Mouse (Mus musculus) 3134 (cell line): ENCODE data around the gene Wdfy1.

ENCODE experiments used
- DNase-seq: peaks from one replicate; pipeline ENCODE4 v3.0.0-alpha.2; 2011; ENCODE audit warnings: low spot score; ENCODE audit not compliant: insufficient read length; ENCODE audit errors: extremely low read depth

Gene Wdfy1

DNA sequence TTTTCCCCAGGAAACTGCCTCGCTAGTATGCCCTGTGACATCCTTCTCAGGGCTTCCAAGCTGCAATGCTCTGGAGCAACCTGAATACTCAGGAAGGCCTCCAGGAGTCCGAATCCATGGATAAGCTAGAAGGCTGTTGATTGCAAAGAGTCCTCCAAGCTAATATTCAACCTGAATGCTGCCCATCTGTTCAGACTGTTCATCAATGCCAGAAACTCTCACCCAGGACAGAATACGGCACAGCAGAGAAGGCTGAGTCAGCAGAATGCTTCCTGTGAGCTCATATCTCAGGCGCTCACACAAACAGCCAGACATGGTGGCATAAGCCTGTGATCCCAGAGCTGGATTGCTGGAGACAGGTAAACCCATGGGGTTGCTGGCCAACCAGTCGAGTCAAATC is 62.9 kb downstream of the Wdfy1 start:
- DNase-seq, result no peak

DNA sequence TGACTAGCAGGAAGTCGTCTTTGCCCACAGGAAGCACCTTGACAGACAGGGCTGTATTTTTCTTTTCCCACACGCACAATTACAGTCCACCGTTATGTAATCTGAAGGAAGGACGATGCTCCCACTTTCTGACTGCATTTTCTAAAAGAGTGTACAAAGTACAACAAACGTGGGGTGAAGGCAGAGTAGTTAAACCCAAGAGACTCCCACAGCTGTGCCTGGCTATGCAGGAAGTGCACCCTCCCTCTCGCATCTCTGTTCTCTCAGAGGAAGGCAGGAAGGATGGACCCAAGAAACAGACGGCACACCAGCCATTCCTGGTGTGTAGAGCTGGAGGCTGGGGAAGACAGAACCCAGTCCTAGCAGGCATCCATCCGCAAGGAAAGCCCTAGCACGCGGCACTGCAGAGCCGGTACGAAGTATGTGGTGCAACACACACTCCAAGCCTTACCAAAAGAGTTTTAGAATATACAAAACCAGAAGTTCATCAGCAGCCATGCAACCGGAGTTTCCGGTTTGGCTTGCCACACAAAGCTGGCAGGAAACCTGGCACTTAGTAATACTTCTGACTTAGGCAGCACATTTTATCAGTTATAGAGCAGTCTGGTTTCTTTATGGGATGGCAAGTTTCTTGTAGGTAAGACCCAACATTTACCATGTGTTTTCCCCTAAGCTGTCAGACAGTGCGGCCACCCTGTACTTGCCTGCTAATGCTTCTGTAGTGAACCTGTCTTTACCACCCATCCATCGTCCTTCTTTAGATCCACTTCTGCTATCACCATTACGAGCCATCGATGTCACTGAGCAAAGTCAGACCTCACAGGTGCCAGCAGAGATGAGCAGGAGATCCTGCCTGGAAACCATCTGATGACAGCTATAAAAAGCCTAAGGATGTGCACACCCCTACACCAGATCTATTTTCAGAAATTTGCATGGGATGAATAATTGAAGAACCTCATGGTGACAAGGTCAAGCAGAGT is 64.5 kb downstream of the Wdfy1 start:
- DNase-seq, result no peak

DNA sequence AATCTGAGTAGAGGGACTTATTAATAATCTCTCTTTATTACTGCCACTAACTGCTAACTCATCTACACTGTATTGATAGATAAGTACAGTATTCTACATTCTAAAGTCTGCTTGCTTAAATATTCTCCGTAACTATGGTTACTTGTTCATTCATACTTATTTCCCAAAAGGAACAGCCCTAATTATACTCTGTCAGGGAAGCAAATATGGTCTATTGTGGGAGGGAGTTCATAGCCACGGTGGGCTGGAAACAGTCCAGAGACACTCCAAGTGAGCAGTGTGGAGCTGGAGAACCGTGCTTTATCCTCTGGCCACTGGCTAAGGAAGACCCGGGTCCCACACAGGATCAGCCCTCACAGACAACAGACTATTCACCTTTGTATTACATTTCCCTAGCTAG is 65.3 kb downstream of the Wdfy1 start:
- no peak for DNase-seq

DNA sequence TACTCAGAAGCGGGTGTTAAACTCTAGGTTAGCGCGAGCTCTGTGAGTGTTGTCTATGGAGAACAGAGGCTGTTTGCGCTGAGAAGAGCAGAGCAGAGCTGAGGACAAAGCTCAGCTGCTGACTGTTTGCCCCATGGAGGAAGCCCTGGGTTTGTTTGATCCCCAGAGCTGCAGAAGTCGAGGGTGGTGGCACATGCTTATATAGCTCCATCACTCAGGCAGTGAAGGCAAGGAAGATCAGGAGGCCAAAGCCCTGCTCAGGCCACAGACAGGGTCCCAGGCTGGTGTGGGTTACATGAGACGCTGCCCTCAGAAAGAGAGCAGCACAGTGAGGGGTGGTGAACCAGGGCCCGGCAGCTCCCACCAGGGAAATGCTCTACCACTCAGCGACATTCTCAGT is 65.7 kb downstream of the Wdfy1 start:
- no peak for DNase-seq

DNA sequence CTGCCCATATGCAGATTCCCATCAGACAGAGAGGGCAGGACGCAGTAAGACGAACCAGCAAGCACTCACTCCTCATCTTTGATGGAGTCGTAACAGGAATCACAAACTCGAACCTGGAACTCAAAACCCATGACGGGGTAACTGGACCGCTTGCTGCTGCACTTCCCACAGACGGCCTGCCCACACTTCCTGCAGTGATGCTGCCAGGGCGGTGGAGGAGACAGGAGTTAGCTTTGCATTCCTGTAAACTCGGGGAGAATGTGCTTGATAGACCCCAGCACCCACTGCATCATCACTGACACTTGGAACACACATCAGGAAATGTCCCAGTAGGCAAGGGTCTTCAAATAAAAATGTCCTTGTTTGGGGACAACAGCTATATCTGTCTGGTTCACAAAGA is 68.6 kb downstream of the Wdfy1 start:
- no peak for DNase-seq

DNA sequence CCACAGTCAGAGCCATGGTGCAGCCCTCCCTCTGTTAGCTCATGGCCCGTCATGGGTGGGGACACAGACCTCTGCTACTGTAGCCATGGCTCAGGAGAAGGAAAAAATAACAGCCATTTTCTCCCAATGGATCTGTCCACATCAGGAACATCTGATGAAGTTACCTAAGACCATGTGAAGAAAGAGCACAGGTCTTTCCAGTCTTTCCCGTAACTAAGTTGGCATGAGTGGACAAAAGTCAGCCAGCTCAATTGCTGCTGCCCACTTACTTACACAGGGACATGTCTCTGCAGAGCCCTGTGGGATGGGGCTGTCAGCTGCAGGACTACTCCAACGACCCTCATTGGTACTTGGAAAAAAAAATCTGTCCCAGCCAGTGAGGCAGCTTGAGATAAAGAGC is 69.2 kb downstream of the Wdfy1 start:
- DNase-seq, result no peak

DNA sequence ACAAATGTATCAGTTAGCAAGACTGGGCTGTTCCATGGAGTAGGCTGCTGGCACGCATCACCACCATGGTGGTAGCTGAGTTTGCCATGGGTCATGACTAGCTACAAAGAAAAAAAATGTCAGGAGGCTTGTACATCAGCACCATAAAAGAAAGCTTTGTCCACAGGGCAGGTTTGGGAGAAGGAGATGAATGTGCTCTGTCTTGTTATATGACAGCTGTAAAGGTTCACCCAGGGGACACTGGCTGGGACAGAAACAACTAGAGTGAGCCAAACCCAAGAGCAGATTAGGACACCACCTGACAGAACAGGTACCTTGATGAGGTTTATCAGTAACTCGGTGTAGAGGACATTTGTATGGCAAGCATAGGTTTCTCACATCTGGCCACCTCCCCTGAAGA is 71.3 kb downstream of the Wdfy1 start:
- no peak for DNase-seq

DNA sequence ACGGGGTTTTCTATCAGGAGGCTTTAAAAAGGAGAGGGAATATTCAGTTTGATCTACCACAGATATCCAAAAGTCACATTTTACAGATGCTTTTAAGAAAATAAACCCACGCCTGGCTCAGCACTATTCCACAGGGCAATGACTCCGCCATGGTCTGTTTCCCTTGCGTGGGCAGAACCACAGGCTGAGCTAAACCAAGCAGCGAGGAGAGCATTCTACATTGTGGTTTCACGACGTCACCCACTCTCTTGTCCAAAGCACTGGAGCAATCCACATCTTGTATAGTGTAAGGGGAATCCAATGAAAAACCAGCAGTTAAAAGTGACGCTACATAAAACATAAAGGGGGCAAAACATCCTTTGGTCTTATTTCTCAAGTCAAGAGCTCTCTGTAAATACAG is 72.4 kb downstream of the Wdfy1 start:
- no peak for DNase-seq

DNA sequence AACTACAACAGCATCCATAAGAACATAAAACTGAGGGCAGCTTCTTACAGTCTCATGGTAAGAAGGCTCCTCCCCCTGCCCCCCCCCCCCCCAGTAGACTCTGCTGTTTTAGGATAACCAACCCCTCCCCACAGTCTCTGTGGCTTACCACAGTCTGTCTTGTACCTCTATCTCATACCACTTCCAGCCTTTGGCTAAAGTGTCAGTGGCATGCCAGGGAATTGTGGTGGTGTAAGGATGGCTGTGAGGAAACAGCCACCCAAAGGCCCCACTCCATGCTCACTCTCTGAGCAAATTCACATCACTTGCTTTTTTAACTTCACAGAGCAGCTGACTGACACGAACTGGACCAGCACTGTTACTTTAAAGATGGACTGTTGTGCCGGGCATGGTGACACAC is 77.4 kb downstream of the Wdfy1 start:
- DNase-seq, result peak; percentile 31

DNA sequence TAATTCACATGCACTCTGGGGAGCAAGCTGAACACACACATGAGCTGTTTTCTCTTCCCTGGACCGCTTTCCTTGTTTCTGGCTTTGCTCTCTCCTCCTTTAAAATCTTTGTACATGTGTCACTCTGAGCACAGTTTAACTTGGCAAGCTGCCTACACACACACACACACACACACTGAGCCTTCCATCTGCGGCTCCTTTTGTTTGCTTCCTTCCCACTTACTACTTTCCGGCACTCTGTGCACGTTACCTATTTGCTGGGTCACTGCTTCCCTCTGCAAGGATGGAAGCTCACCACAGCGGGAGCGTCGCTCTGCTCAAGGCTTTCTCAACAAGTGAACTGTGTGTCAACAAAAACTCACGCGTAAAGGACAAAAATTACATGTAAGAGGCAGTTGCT is 78.6 kb downstream of the Wdfy1 start:
- DNase-seq, result peak; percentile 65

DNA sequence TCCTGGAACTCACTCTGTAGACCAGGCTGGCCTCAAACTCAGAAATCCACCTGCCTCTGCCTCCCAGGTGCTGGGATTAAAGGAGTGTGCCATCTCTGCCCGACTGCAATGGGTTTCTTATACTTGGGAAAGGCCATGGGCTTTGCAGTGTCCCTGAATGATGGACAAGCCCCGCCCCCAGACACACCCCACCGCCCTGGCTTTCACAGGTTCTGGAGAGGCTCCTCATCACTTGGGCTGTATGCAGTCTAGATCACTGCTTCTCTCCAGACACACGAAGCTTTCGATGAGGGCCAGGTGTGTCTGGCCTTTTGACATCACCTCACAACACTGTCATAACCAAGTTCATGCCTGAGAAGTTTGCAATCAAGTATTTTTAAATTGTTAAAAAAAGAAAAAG is 79.0 kb downstream of the Wdfy1 start:
- DNase-seq, result no peak

DNA sequence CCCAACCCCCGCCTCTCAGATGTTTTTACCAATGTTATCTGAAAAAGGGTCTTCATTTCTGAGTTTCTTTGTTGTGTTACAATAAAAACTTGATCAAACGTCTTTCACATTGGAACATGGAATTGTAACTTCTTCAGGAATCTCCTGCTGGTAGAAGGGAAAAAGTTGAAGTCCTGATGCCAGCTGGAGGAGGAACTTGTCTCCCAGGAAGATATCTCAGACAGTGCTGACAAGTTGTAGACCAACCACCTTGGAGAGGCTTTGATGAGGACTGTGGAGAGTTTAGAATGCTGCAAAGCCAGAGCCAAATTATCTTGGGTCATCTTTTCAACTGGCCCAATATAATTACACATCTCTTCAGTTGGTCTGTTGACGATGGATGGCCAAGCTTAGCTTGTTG is 83.5 kb downstream of the Wdfy1 start:
- no peak for DNase-seq

DNA sequence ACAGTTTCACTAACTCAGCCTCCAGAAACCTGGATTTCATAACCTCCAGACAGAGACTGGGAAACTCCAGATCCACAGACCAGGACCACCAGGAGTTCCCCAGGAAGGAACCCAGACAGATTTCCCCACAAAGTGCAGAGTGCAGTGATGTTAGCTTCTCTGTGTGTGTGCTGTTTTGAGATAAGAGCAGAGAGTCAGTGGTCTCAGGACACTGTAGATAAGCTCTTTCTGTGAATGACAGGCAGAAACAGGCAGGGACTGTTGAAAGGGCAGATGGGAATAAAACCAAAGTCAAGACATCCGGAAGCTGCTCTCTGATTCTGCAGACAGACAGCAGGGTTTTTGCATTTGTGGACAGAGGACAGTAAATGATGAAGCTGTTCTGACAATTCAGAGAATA is 88.7 kb downstream of the Wdfy1 start:
- DNase-seq, result no peak

DNA sequence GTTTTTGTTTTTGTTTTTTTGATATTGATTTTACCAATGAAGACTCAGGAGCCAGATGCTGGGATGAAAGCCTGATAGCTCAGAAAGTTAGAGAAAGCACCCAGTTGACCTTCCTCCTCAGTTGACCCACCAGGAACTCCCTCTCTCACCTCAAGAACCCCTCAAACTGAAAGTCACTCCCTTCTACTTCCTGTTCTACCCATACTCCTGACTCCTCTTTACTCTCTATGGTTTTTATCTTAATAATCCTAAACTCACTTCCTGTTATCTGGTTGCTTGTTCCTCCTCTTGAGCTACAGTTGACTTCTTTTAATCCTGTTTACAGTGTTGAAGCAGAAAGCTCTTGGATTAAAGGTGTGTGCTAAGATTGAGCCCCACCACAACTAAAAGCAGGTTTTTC is 91.9 kb downstream of the Wdfy1 start:
- DNase-seq, result no peak

DNA sequence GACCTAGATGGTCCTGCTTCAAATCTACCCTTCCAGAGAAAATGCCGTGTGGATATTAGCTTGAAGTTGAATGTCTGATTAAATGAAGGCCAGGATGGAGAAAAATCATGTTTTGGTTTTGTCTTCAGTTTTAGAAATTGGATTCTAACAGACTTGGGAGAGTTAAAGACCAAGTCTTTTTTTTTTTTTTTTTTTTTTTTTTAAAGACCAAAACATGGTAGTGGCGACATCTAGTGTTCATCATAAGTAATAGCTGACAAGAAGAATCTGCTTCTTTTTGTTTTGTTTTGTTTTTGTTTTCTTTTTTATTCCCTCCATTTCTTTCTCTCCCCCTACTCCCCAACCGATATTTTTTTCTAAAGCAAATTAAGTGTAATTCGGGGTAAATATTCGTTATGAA is 93.0 kb downstream of the Wdfy1 start:
- DNase-seq, result no peak

DNA sequence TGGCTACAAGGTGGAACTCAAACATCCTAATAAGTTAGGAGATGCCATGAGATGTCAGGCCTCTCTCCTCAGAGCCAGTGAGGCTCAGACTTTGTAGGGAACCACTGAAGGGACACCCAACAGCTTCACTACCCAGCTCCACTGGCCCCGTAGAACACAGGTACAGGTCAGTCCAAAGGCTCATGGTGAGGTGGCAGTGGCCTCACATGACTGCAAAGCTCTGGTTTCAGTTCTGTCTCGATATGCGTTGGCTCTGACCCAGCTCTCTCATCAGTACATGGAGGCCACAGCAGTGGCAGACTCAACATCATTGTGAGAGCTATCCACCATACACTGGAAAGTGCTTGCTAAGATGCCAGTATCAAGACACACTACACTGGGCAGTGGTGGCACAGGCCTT is 95.2 kb downstream of the Wdfy1 start:
- DNase-seq, result no peak

DNA sequence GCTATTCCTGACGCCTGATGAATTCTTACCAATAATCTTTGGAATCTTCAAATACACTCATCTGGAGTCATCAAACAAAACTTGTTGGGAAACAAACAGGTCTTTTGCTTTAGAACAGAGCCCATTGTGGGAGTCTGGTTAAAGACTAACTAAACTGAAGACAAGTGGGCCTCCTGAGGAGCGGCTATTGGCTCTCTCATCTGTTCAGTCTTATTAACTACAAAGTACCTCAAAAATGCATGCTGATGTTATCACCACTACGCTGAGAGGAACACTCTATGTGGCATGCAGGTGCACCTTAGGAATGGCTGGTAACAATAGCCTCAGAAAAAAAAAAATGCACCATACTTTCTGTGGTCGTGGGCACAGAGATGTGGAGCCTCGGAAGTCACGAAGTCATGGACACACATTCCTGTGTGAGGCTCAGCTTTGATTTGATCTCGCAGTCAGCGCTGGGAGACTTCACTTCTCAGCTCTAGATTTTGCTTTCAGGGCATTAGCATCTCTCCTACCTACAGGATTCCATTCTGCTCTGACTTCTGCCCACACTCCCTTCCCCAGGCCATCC is 97.7 kb downstream of the Wdfy1 start:
- no peak for DNase-seq

DNA sequence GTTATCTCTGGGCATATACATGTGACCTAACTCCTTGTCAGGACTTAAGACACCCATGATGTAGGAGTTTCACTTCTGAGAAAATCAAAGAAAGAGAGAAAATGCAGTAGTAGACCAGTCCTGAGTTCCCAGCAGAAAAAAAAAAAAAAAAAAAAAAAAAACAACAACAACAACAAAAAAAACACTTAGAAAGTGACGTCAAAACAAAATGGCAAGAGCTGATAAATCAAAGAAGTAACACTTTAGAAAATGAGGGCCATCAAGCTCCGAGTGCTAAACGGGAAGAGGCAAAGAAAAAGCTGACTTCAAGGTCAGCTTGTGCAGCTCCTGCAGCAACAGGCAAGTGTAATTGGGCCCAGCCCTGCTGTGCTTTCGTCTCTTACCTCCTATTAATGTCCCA is 100.2 kb downstream of the Wdfy1 start:
- no peak for DNase-seq

DNA sequence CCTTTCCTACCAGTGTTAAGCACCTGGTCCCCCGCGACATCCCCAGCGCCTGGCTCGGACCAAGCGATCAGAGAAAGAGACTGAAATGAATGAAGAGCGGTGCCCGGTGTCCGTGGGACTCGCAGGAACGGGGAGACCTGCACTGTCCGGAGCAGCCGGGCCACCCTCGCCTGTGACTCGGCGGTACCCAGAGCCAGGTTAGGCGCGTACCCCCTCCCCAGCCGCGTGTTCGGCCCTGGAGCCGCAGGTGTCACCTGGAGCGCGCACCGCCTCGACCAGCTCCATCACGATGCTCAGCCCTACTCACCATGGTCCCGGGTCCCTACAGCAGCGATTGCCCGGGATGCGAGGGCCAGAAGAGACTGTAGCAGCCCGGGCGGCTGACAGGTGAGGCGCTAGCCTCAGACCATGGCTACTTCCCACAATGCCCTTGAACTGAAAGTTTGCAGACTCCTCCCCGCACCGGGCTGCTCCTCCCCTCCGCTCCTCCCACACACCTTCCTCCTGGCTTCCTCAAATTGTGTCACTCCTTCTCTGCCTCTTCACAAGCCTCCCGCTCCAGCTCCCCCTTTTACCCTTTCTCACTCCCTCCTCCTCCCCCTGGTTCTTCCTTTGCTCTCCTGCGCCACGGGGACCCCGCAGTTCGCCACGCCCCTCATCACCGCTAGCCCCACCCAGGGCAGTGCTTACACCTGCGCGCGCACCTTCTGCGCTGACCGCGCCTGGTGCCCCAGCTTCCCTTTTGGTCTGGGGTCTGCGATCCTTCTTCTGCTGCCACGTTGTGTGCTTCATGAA is 104.2 kb downstream of the Wdfy1 start, which contains the start of gene Ap1s3:
Gene Ap1s3 (minus strand): TSS at position 430 of the 795 bp plus-strand sequence.
- DNase-seq, result peak; percentile 12

DNA sequence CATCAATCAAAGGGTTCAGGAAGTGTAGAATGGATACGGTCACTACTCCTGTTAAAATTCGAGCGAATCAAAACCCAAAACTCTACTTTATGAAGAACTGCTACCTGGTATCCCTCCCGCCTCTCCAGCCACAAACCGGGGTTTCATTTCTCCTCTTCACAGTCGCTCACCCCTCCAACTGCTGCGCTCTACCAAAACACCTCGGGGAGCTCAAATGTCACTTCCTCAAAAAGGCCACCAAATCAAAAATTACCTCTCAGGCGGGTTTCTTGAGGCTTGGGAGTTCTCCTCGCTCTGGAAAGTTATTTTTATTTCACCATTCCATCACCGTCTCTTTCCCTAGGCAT is 104.8 kb downstream of the Wdfy1 start:
- DNase-seq, result no peak

DNA sequence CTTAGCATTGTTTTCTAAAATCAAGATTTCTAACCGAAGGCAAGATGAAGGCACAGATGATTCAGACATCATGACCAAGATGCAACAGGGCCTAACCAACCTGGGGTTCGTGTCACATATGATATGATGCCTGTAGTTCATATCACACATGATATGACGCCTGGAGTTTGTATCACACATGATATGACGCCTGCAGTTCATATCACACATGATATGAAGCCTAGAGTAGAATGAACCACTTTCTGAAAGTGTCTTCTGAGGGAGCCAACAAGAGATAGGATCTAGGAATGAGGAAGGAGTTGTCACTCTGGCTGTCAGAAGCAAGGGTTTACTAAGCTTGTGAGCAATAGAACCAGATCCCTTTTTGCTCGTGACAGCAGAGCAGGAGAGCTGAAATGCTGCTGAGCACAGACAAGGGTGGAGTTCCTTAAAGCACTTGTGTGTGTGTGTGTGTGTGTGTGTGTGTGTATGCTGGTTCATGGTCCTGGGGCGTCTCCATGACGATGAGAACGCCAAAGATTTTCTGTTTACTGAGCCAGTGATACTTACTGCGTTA is 106.4 kb downstream of the Wdfy1 start:
- no peak for DNase-seq
